Mouse (Mus musculus) cerebellum, adult 9-11 months (tissue): ENCODE results near the gene Hoxd10.

Experiments used
- DNase-seq: peaks from one replicate; pipeline ENCODE4 v3.0.0; 2022

Hoxd10 gene

GRCm38 (mm10) chr2:74691022-74691951 lies at the start of gene Hoxd10:
TSS of gene Hoxd10 (plus strand) at chr2:74691924.
- no peak for DNase-seq

GRCm38 (mm10) chr2:74642431-74642830 lies 49.3 kb upstream of the Hoxd10 start:
- DNase-seq: no peak

- DNase-seq: no peak
These were observed 46.1 kb upstream of the Hoxd10 start for GRCm38 (mm10) chr2:74645631-74646030.

- DNase-seq: no peak
These were observed 44.5 kb upstream of the Hoxd10 start for GRCm38 (mm10) chr2:74647082-74647864.

- no peak for DNase-seq
These were observed 38.8 kb upstream of the Hoxd10 start for GRCm38 (mm10) chr2:74652996-74653340.

- DNase-seq: no peak
These were observed 37.8 kb upstream of the Hoxd10 start for GRCm38 (mm10) chr2:74653781-74654535.

GRCm38 (mm10) chr2:74654743-74655419 lies 36.8 kb upstream of the Hoxd10 start:
- no peak for DNase-seq

GRCm38 (mm10) chr2:74655420-74655781 lies 36.3 kb upstream of the Hoxd10 start:
- no peak for DNase-seq

DNA sequence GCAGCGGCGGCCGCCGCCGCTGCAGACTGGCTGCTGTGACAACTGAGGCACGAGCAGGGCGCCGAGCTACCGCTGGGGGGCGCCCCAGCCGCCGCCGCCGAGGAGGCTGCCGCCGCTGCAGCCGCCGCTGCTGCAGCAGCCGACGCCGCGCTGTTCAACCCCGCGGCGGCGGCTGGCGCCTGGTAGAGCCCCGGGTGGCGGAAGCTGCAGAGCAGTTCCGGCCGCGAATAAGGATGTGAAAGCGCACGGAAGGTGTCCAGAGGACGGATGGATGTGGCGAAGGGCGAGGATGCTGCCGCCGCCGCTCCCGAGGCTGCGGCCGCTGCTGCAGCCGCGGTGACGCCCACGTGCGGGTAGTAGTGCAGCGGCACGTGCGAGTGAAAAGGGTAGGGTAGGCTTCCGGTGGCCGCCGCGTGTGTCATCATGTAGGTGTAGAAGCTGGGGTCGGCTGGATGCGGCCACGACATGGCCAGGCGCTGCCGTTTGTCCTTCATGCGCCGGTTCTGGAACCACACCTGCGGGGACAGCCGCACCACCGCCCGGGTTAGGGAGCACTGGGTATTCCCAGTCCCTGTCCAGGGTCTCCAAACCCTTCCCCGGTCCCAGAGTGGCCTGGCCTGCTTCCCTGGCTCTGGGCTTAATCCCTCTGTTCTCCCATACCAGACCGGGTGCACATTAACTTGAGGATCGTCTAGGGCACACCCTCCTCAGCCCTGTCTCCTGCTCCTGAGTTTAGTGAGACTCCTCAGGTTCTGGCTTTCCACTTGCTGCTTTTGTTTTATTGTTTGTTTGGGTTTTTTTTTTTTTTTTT lies 35.7 kb upstream of the Hoxd10 start:
- no peak for DNase-seq

DNA sequence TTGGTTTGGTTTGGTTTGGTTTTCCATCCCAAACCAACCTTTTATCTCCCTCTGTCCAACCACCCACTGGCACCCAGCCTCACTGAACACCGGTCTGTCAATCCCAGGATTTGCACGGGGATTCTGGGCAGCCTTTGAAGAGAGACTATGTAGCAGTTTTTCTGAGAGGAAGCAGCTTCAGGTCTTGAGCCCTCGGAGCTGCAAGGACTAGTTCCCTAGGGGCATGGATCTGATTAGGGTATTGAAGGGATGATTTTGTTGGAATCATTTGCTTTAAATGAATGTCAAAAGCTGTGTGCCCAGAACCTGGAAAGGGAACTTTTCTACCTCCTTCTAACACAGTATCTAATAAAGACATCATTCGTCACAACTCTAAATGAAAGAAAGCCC lies 35.1 kb upstream of the Hoxd10 start:
- DNase-seq: no peak

DNA sequence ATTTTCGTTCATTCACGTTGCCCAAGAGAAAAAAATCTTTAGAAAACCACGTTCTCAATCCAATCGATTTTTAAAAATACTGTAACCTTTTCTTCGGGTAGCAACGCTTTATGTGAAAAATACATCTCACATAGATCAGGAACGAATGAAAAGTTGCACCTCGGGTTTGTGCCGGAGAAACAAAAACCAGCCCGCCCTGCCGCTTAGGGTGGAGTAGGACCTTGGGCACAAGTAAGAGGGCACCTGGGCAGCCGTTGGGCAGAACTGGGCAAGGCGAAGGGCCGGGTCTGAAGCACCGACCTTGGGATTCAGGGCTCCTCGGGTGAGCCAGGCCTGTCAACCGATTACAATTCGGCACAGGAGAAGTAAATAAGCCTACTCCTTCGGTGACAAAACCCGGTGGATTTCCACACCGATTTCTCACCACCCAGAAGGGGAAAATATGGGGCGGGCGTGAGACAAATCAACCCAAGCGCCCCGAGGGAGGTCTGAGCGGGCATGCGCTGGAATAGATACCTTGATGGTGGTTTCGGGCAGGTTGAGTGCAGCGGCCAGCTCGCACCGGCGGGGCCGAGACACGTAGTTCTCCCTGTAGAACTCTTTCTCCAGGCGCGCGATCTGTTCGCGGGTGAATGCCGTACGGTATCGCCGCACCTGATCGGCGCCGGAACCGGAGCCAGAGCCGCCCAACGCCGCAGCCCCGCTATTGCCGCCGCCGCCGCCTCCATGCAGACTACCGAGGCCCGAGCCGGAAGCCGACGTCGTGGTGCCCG lies 34.3 kb upstream of the Hoxd10 start:
- DNase-seq: no peak

GRCm38 (mm10) chr2:74658024-74658666 lies 33.6 kb upstream of the Hoxd10 start:
- DNase-seq: no peak

GRCm38 (mm10) chr2:74658667-74659371 lies 32.9 kb upstream of the Hoxd10 start:
- no peak for DNase-seq

DNA sequence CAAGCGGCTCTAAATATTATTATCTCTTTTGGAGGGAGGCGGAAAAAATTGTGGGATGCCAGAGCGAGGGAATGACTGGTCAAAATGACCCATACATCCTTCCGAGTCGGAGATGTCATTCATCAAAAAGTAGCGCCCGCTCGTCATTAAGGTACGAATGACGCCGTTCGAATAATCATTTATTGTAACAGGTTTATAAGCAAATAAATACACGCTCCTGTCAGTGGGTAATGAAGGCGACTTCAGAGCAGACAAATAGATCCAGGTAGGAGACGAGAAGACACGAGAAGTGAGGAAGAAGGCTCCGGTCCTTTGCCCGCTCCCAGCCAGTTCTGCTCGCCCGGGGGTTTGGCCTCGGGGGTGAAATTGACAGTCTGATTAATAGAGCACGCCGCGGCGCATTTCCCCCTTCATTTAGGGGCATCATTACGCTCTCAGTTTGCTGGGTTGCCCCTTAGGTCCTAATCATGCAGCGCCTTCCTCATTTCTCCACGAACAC lies 32.2 kb upstream of the Hoxd10 start, which contains the start of gene Evx2:
Gene Evx2, minus strand, starts transcription at position 51 of the 499 bp plus-strand sequence.
- DNase-seq: no peak

GRCm38 (mm10) chr2:74660421-74661375 lies 31.0 kb upstream of the Hoxd10 start:
- DNase-seq: no peak

GRCm38 (mm10) chr2:74661685-74662084 lies 30.0 kb upstream of the Hoxd10 start:
- DNase-seq: no peak

- DNase-seq: no peak
These were observed 28.3 kb upstream of the Hoxd10 start for GRCm38 (mm10) chr2:74663291-74663925.

DNA sequence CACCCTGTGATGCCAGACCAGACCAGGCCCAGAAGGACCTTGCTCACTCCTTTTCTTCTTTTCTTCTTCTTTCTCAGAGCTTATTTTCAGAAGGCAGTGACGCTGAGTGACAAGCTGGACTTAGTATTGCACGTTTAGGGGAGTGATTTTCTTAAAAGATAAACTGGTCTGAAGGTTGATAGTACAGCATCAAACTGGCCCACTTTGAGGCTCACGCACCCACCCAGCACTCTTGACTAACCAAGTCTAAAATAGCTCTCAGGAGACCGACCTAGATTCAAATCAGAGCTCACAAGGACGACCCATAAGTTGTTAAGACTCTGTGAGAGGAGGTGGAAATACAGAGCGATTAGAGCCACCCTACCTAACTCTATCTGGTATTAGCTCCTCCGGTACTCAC lies 25.3 kb upstream of the Hoxd10 start:
- DNase-seq: no peak
